Mouse (Mus musculus) lung, adult 2 months (tissue): ENCODE measurements at regions not wholly inside any gene's neighbourhood (a gene's known extent, or its start where the extent isn't known, plus 50 kb on each side); places are given as distances from the start of the nearest gene placed in this dataset.
A peak's percentile ranks its signal among the peaks of the same experiment; 100 is the strongest.
"Not testable (repeated sequence)": the region's sequence is repeated elsewhere in the genome, so short reads cannot be mapped to it uniquely, and the experiment has no call there.

Experiments
- CTCF ChIP-seq: fragments of 200-500 bp; IDR thresholded peaks from 2 replicates; pipeline ENCODE4 v1.5.1; 2011; ENCODE audit warnings: mild to moderate bottlenecking, low read length, control low read depth; ENCODE audit not compliant: insufficient read depth
- POLR2A ChIP-seq: fragments of 200-500 bp; IDR thresholded peaks from 2 replicates; pipeline ENCODE4 v1.6.1; 2011; ENCODE audit warnings: low read depth, mild to moderate bottlenecking, control low read depth, low read length, borderline replicate concordance; ENCODE audit errors: extremely low read depth

- TF ChIP-seq CTCF = peak; percentile 32
- TF ChIP-seq POLR2A = not testable (repeated sequence)
Observed at GRCm38 (mm10) chr13:12680283-12680953, 114.7 kb downstream of the Ero1lb start.
